Mouse (Mus musculus) limb, embryonic 14.5 days (tissue): ENCODE measurements around the gene Sipa1l1. TPM values are rescaled to one million over a fixed set of nuclear protein-coding genes. Genes with fewer than 3 reads are reported as not detected.

ENCODE experiments used
- ATAC-seq: fragments of 200-750 bp; cut with Nextera tagmentation; 2 replicates; pipeline ENCODE4 v1.8.0; 2017; ENCODE audit warnings: low read depth, moderate number of reproducible peaks, moderate TSS enrichment; ENCODE audit not compliant: low FRiP score
- DNase-seq: peaks from one replicate; pipeline ENCODE4 v3.0.0-alpha.2; 2015; ENCODE audit warnings: low spot score
- H3K27ac ChIP-seq: fragments of 300-500 bp; sonication (generic); replicated peaks from 2 replicates; pipeline ENCODE4 v1.5.1; 2014; ENCODE audit warnings: low read depth, mild to moderate bottlenecking, low read length, moderate library complexity, mixed read lengths
- H3K27me3 ChIP-seq: fragments of 300-500 bp; sonication (generic); 2 replicates; pipeline ENCODE4 v1.6.1; 2014; ENCODE audit warnings: low read length, mixed read lengths; ENCODE audit not compliant: control insufficient read depth, insufficient read depth
- H3K36me3 ChIP-seq: fragments of 300-500 bp; sonication (generic); 2 replicates; pipeline ENCODE4 v1.6.1; 2014; ENCODE audit warnings: mild to moderate bottlenecking, low read length, moderate library complexity, mixed read lengths; ENCODE audit not compliant: control insufficient read depth, insufficient read depth
- H3K4me1 ChIP-seq: fragments of 300-500 bp; sonication (generic); 2 replicates; pipeline ENCODE4 v1.6.1; 2014; ENCODE audit warnings: antibody characterized with exemption, low read length, mixed read lengths; ENCODE audit not compliant: control insufficient read depth, insufficient read depth
- H3K4me2 ChIP-seq: fragments of 300-500 bp; sonication (generic); replicated peaks from 2 replicates; pipeline ENCODE4 v1.6.1; 2014; ENCODE audit warnings: low read depth, mild to moderate bottlenecking, low read length, moderate library complexity; ENCODE audit not compliant: severe bottlenecking
- H3K4me3 ChIP-seq: fragments of 300-500 bp; sonication (generic); replicated peaks from 2 replicates; pipeline ENCODE4 v1.5.1; 2014; ENCODE audit warnings: low read length
- H3K9ac ChIP-seq: fragments of 300-500 bp; sonication (generic); 2 replicates; pipeline ENCODE4 v1.6.1; 2014; ENCODE audit warnings: mild to moderate bottlenecking, low read depth, low read length, moderate library complexity; ENCODE audit not compliant: severe bottlenecking
- H3K9me3 ChIP-seq: fragments of 300-500 bp; sonication (generic); 2 replicates; pipeline ENCODE4 v1.6.1; 2016; ENCODE audit warnings: low read length; ENCODE audit not compliant: control insufficient read depth
- POLR2A ChIP-seq: fragments of 200-500 bp; IDR thresholded peaks from 2 replicates; pipeline ENCODE4 v1.8.0; 2012; ENCODE audit warnings: inconsistent platforms, mild to moderate bottlenecking, moderate library complexity, borderline replicate concordance; ENCODE audit not compliant: insufficient read depth, insufficient read length; ENCODE audit errors: extremely low read depth
- WGBS: fragments of 180-500 bp; shearing (Covaris S2); extraction: QIAGEN DNeasy Blood & Tissue Kit; methylation state at CpG from one replicate; pipeline ENCODE4 v1.1.7; 2014; 5-methylcytosine and 5-hydroxymethylcytosine counted together
- polyA plus RNA-seq, 2 experiments: library from polyadenylated mRNA; depleted of rRNA in 1 of 2; stranded (reverse) in 1 of 2; unstranded in 1 of 2; fragments of >200 nt; fragmentation: Nextera tagmentation in 1 of 2; extraction: Ambion mirVana in 1 of 2; gene quantifications; 2 replicates each; pipeline versions ENCODE4 v1.2.1 to v1.2.3; 2012 to 2014

Sipa1l1 gene
- polyA plus RNA-seq, 2 experiments, result 29.5 to 31.0 TPM

DNA sequence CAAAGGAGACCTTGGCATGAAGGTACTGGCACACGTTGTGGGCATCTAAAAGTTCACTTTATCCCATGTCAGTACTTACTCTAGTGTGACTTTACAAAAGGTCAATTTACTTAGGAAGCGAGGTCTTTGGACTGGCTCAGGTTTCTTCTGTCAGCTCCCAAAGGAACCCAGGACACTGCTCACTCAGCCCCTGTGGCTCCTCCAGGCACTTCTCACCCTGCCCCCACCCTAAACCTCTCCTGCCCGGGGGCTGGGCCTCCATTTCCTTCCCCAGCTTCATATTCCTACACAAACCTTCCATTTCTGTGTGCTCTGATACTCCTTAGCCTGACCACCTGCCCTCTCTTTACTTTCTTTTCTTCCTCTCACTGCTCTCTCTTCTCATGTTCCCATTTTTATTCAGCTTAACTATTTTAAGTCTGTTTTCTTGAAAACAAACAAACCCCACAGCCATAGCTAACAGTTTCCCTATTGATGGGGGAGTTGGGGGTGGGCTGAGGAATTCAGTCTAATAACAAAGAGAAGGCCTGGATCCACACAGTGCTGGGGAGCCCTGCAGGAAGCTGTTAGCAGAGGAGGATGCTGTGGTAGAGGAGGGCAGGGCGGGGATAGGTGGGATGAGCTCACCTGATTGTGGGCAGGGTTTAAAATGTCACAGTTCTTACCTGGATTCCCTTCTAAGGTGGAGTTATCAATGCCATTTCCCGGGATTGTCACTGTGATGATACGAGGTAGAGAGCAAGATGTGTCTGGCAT is 57.4 kb downstream of the Sipa1l1 start:
- no peak for TF ChIP-seq POLR2A
- H3K4me3 ChIP-seq, result no peak overlapping the region
- no peak overlapping the region for H3K27ac ChIP-seq
- H3K9ac ChIP-seq, result no peak overlapping the region
- peaks cover 25% of the 10 kb centered on the region for H3K4me1 ChIP-seq
- no peaks in the 10 kb centered on the region for H3K9me3 ChIP-seq
- WGBS, result 43% methylated on average over 6 of the region's 6 CpGs
- ATAC-seq (no peak), DNase-seq (no peak)
- H3K36me3 ChIP-seq, result no peaks in the 10 kb centered on the region
- no peak overlapping the region for H3K4me2 ChIP-seq
- H3K27me3 ChIP-seq, result no peaks in the 10 kb centered on the region

- ATAC-seq, result no peak
- peaks cover 25% of the 10 kb centered on the region for H3K4me1 ChIP-seq
- no peaks in the 10 kb centered on the region for H3K36me3 ChIP-seq
- no peaks in the 10 kb centered on the region for H3K27me3 ChIP-seq
- H3K4me2 ChIP-seq, result no peak overlapping the region
- no peak overlapping the region for H3K27ac ChIP-seq
- TF ChIP-seq POLR2A, result no peak
- 55% methylated on average over 4 of the region's 4 CpGs for WGBS
- H3K9me3 ChIP-seq, result no peaks in the 10 kb centered on the region
- DNase-seq, result no peak
- H3K9ac ChIP-seq, result no peak overlapping the region
- H3K4me3 ChIP-seq, result no peak overlapping the region
These were observed 61.0 kb downstream of the Sipa1l1 start for GRCm38 (mm10) chr12:82230127-82230526.

- no peak for ATAC-seq
- Histone ChIP-seq H3K4me1 (peaks cover 20% of the 10 kb centered on the region), H3K9ac (no peak overlapping the region), H3K4me2 (no peak overlapping the region), H3K27me3 (no peaks in the 10 kb centered on the region), H3K9me3 (no peaks in the 10 kb centered on the region), H3K27ac (no peak overlapping the region), H3K4me3 (no peak overlapping the region), H3K36me3 (no peaks in the 10 kb centered on the region)
- WGBS, result 55% methylated on average over 7 of the region's 7 CpGs
- DNase-seq, result peak; percentile 25
- no peak for TF ChIP-seq POLR2A
These were observed 62.1 kb downstream of the Sipa1l1 start for GRCm38 (mm10) chr12:82231191-82231590.

DNA sequence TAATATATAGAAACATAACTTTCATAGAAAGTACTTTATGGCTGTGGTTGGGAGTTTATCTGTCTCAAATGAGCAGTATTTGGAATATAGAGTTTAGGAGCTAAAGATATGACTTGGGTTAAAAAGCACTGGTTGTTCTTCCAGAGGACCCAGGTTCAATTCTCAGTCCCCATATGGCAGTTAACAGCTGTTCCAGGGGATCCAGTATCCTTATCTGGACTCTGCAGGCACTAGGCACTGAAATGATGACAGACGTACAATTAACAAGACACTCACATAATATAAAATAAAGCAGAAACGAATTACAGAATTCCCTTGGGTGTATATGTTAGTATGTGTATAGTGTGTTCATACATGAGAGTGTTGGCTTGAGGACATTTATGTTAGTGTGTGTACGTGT is 64.1 kb downstream of the Sipa1l1 start:
- Histone ChIP-seq H3K4me2 (no peak overlapping the region), H3K27me3 (no peaks in the 10 kb centered on the region), H3K4me1 (peaks cover 19% of the 10 kb centered on the region; the same call in 1 of the 2 replicates), H3K9me3 (no peaks in the 10 kb centered on the region), H3K9ac (no peak overlapping the region), H3K36me3 (0 out of 2 replicates have a peak, but pooled peaks cover 3% of the 10 kb centered on the region), H3K4me3 (no peak overlapping the region), H3K27ac (no peak overlapping the region)
- TF ChIP-seq POLR2A, result no peak
- 74% methylated on average over 3 of the region's 3 CpGs for WGBS
- DNase-seq (no peak), ATAC-seq (no peak)

- ATAC-seq (0 out of 2 replicates have a peak, but pooled peaks have one; percentile 41), DNase-seq (peak; percentile 26)
- no peak overlapping the region for H3K4me2 ChIP-seq
- peaks cover 23% of the 10 kb centered on the region; the same call in 1 of the 2 replicates for H3K4me1 ChIP-seq
- 55% methylated on average over 14 of the region's 14 CpGs for WGBS
- H3K9ac ChIP-seq, result no peak overlapping the region
- TF ChIP-seq POLR2A, result no peak
- no peaks in the 10 kb centered on the region for H3K27me3 ChIP-seq
- 0 out of 2 replicates have a peak, but pooled peaks cover 3% of the 10 kb centered on the region for H3K36me3 ChIP-seq
- H3K9me3 ChIP-seq, result no peaks in the 10 kb centered on the region
- H3K4me3 ChIP-seq, result no peak overlapping the region
- H3K27ac ChIP-seq, result no peak overlapping the region
These were observed 65.5 kb downstream of the Sipa1l1 start for GRCm38 (mm10) chr12:82234463-82235223.
